Mouse (Mus musculus): ENCODE results near the gene Atg2a. TPM values are rescaled to one million over a fixed set of nuclear protein-coding genes. Genes with fewer than 3 reads are reported as not detected.
"Not testable (repeated sequence)": the region's sequence is repeated elsewhere in the genome, so short reads cannot be mapped to it uniquely, and the experiment has no call there.

Atg2a gene
- polyA plus RNA-seq, 1 experiment, result 28.9 TPM

DNA sequence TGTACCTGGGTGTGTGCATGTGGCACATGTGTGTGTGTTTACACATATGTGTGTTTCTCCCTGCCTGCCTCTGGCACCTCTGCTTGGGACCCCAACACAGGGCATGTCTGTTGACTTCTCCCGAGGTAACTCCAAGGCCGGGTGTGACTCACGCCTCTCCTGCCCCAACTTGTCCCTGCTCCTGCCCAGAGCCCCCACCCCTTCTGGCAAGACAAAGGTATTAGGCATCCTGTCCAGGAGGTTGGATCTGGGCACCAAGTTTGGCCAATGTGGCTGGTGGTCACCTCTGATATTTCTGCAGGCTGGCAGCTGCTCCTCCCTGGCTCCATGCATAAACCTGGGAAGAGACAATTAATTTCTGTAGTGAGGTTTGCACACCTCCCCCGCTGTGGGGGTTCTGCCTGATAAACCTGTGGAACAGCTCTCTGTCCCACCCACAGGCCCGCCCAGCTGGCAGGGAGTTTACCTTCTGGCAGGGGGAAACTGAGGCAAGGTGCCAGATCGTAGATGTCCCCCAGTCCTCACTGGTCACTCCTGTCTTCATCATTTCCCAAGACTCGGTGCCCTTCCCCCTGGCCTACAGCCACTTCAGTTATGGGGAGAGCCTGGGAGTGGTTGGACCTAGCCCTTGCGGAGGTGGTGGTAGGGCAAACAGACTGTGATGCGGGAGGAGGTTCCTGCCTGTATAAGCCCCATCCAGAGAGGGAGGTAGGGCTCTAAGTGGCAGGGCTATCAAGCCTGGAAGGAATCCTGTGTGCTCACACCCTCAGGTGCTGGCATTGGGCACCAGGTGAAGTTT lies 66.5 kb downstream of the Atg2a start:
- no peak overlapping the region for H3K4me3 ChIP-seq (ENCODE audit: insufficient read depth, low read length)
- TF ChIP-seq POLR2A (IDR thresholded peaks at IDR 0.05; ENCODE audit: extremely low read depth, insufficient read depth, low read length), result no peak
- TF ChIP-seq CTCF (IDR thresholded peaks at IDR 0.05; ENCODE audit: extremely low read depth, insufficient read depth, low read length), result no peak
- H3K4me1 ChIP-seq (ENCODE audit: control insufficient read depth, insufficient read depth, low read length), result no peaks in the 10 kb centered on the region
- H3K27ac ChIP-seq (ENCODE audit: insufficient read depth, low read length), result no peak overlapping the region

DNA sequence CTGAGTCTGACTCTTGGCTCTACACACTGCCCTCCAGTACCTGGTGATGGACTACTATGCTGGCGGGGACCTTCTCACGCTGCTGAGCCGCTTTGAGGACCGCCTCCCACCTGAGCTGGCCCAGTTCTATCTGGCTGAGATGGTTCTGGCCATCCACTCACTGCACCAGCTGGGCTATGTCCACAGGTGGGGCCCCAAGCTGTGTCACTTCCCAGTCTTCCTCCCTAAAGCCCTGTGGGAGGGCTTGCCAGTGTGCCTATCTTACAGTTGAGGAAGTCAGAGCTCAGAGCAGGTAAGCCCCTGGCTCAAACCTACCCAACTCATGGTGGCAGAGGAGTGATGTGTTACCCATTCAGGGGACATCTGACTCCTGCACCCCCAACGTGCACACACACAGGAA lies 68.7 kb downstream of the Atg2a start:
- no peak overlapping the region for H3K4me3 ChIP-seq (ENCODE audit: insufficient read depth, low read length)
- TF ChIP-seq POLR2A (IDR thresholded peaks at IDR 0.05; ENCODE audit: extremely low read depth, insufficient read depth, low read length) (no peak), CTCF (IDR thresholded peaks at IDR 0.05; ENCODE audit: extremely low read depth, insufficient read depth, low read length) (no peak)
- H3K27ac ChIP-seq (ENCODE audit: insufficient read depth, low read length), result no peak overlapping the region
- H3K4me1 ChIP-seq (ENCODE audit: control insufficient read depth, insufficient read depth, low read length), result no peaks in the 10 kb centered on the region

DNA sequence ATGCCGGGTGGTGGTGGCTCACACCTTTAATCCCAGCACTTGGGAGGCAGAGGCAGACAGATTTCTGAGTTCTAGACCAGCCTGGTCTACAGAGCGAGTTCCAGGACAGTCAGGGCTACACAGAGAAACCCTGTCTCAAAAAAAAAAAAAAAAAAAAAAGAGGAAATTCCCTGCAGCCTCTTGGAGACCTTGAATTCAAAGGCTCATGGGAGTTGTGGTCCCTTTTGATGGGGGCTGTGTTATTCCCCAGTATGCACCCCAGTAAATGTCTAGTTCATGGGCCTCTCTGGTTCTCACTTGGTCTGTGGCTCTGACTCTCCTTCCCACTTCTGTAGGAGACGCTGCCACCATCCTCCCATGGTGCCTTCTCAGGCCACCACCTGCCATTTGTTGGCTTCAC lies 70.3 kb downstream of the Atg2a start:
- not testable (repeated sequence) for H3K4me1 ChIP-seq (ENCODE audit: control insufficient read depth, insufficient read depth, low read length); H3K27ac ChIP-seq (ENCODE audit: insufficient read depth, low read length); H3K4me3 ChIP-seq (ENCODE audit: insufficient read depth, low read length)

Other genes with a start within 250 kb of the Atg2a start
- 18.5 and 20.1 TPM in 2 replicates for gene Capn1, start 225.8 kb upstream of the Atg2a start, polyA plus RNA-seq (2012; rRNA removed)
- 25.4 and 27.5 TPM in 2 replicates for gene Syvn1, start 195.1 kb upstream of the Atg2a start, polyA plus RNA-seq (2012; rRNA removed)
- gene Mrpl49, start 183.9 kb upstream of the Atg2a start, polyA plus RNA-seq (2012; rRNA removed), result 41.4 and 44.4 TPM in 2 replicates
- 920 and 922 TPM in 2 replicates for gene Fau, start 183.8 kb upstream of the Atg2a start, polyA plus RNA-seq (2012; rRNA removed)
- 58.0 and 58.9 TPM in 2 replicates for gene Znhit2, start 180.5 kb upstream of the Atg2a start, polyA plus RNA-seq (2012; rRNA removed)
- 59.3 and 60.1 TPM in 2 replicates for gene Tm7sf2, start 173.3 kb upstream of the Atg2a start, polyA plus RNA-seq (2012; rRNA removed)
- 97.2 and 98.2 TPM in 2 replicates for gene Vps51, start 164.4 kb upstream of the Atg2a start, polyA plus RNA-seq (2012; rRNA removed)
- not detected in 2 replicates for gene Tmem262, start 161.6 kb upstream of the Atg2a start, polyA plus RNA-seq (2012; rRNA removed)
- gene Gm28374, start 159.4 kb upstream of the Atg2a start, polyA plus RNA-seq (2012; rRNA removed), result 0.67 and 0.83 TPM in 2 replicates
- gene Zfpl1, start 156.7 kb upstream of the Atg2a start, polyA plus RNA-seq (2012; rRNA removed), result 81.1 and 83.9 TPM in 2 replicates
- 0.15 and 0.44 TPM in 2 replicates for gene Cdca5, start 156.7 kb upstream of the Atg2a start, polyA plus RNA-seq (2012; rRNA removed)
- gene AC131692.1, start 147.2 kb upstream of the Atg2a start, polyA plus RNA-seq (2012; rRNA removed), result not detected in 2 replicates
- 0.13 and 0.21 TPM in 2 replicates for gene Naaladl1, start 135.9 kb upstream of the Atg2a start, polyA plus RNA-seq (2012; rRNA removed)
- gene Sac3d1, start 123.0 kb upstream of the Atg2a start, polyA plus RNA-seq (2012; rRNA removed), result 31.8 and 35.1 TPM in 2 replicates
- gene Snx15, start 113.4 kb upstream of the Atg2a start, polyA plus RNA-seq (2012; rRNA removed), result 63.8 and 68.9 TPM in 2 replicates
- gene Batf2, start 100.7 kb upstream of the Atg2a start, polyA plus RNA-seq (2012; rRNA removed), result 0.50 and 0.57 TPM in 2 replicates
- gene Arl2, start 100.1 kb upstream of the Atg2a start, polyA plus RNA-seq (2012; rRNA removed), result 123 and 135 TPM in 2 replicates
- 0.09 and 0.23 TPM in 2 replicates for gene Majin, start 57.3 kb upstream of the Atg2a start, polyA plus RNA-seq (2012; rRNA removed)
- gene Gpha2, start 15.3 kb upstream of the Atg2a start, polyA plus RNA-seq (2012; rRNA removed), result 0.21 TPM in 1 of 2 replicates, not detected in the other
- gene Ppp2r5b, start 5.8 kb upstream of the Atg2a start, polyA plus RNA-seq (2012; rRNA removed), result 154 and 160 TPM in 2 replicates
- gene Ehd1, start 35.1 kb downstream of the Atg2a start, polyA plus RNA-seq (2012; rRNA removed), result 48.2 and 49.2 TPM in 2 replicates
- gene Cdc42bpg, start 64.8 kb downstream of the Atg2a start, polyA plus RNA-seq (2012; rRNA removed), result 2.1 and 2.4 TPM in 2 replicates
- gene Men1, start 93.3 kb downstream of the Atg2a start, polyA plus RNA-seq (2012; rRNA removed), result 75.2 and 76.5 TPM in 2 replicates
- gene Map4k2, start 99.5 kb downstream of the Atg2a start, polyA plus RNA-seq (2012; rRNA removed), result 237 and 248 TPM in 2 replicates
- gene Sf1, start 122.0 kb downstream of the Atg2a start, polyA plus RNA-seq (2012; rRNA removed), result 145 and 149 TPM in 2 replicates
- gene Pygm, start 142.7 kb downstream of the Atg2a start, polyA plus RNA-seq (2012; rRNA removed), result 40.9 and 46.2 TPM in 2 replicates
- gene Rasgrp2, start 157.7 kb downstream of the Atg2a start, polyA plus RNA-seq (2012; rRNA removed), result 52.5 and 78.6 TPM in 2 replicates
- gene Nrxn2, start 177.1 kb downstream of the Atg2a start, polyA plus RNA-seq (2012; rRNA removed), result 279 and 288 TPM in 2 replicates